Mouse (Mus musculus) CD4-positive, CD25-positive, alpha-beta regulatory T cell, adult 2 months (primary cell): ENCODE data around the gene Sh3rf1.

ENCODE experiments used
- DNase-seq: peaks from one replicate; pipeline ENCODE4 v3.0.0-alpha.2; 2012; ENCODE audit warnings: low read depth, low spot score

Gene Sh3rf1

GRCm38 (mm10) chr8:61286394-61286793 is 62.7 kb downstream of the Sh3rf1 start:
- no peak for DNase-seq

- no peak for DNase-seq
Measured at GRCm38 (mm10) chr8:61286795-61287385, 63.2 kb downstream of the Sh3rf1 start.

GRCm38 (mm10) chr8:61288006-61288566 is 64.4 kb downstream of the Sh3rf1 start:
- no peak for DNase-seq

GRCm38 (mm10) chr8:61288676-61289075 is 65.0 kb downstream of the Sh3rf1 start:
- peak; percentile 52 for DNase-seq

GRCm38 (mm10) chr8:61295040-61295439 is 71.4 kb downstream of the Sh3rf1 start:
- no peak for DNase-seq

GRCm38 (mm10) chr8:61295441-61295840 is 71.8 kb downstream of the Sh3rf1 start:
- DNase-seq: no peak

- no peak for DNase-seq
Measured at GRCm38 (mm10) chr8:61298828-61299227, 75.2 kb downstream of the Sh3rf1 start.

- no peak for DNase-seq
Measured at GRCm38 (mm10) chr8:61301298-61302028, 77.8 kb downstream of the Sh3rf1 start.

- DNase-seq: no peak
Measured at GRCm38 (mm10) chr8:61302029-61302368, 78.3 kb downstream of the Sh3rf1 start.

- DNase-seq: peak; percentile 45
Measured at GRCm38 (mm10) chr8:61305451-61306070, 81.9 kb downstream of the Sh3rf1 start.

GRCm38 (mm10) chr8:61306501-61307112 is 82.9 kb downstream of the Sh3rf1 start:
- no peak for DNase-seq

- no peak for DNase-seq
Measured at GRCm38 (mm10) chr8:61308896-61309295, 85.2 kb downstream of the Sh3rf1 start.

GRCm38 (mm10) chr8:61309530-61310402 is 86.1 kb downstream of the Sh3rf1 start:
- DNase-seq: no peak

GRCm38 (mm10) chr8:61310403-61310871 is 86.8 kb downstream of the Sh3rf1 start:
- DNase-seq: no peak

- DNase-seq: no peak
Measured at GRCm38 (mm10) chr8:61313016-61313415, 89.3 kb downstream of the Sh3rf1 start.

GRCm38 (mm10) chr8:61316012-61316767 is 92.5 kb downstream of the Sh3rf1 start:
- DNase-seq: peak; percentile 7

GRCm38 (mm10) chr8:61316813-61317534 is 93.3 kb downstream of the Sh3rf1 start:
- no peak for DNase-seq

GRCm38 (mm10) chr8:61317535-61318136 is 94.0 kb downstream of the Sh3rf1 start:
- DNase-seq: peak; percentile 21

- peak; percentile 72 for DNase-seq
Measured at GRCm38 (mm10) chr8:61321216-61321615, 97.5 kb downstream of the Sh3rf1 start.
